Mouse (Mus musculus) E14TG2a.4 (cell line): ENCODE measurements around the gene Trim15.

Experiments used
- CTCF ChIP-seq: conservative IDR thresholded peaks from 2 replicates; pipeline ENCODE4 v1.5.1; 2014; ENCODE audit warnings: low read length
- NANOG ChIP-seq: IDR thresholded peaks from 2 replicates; pipeline ENCODE4 v1.6.1; 2014; ENCODE audit warnings: borderline replicate concordance, low read length, mixed read lengths

GRCm38 (mm10) chr17:36912031-36912430 is 45.0 kb upstream of the Trim15 start:
- TF ChIP-seq CTCF: no peak
- TF ChIP-seq NANOG: no peak
